Mouse (Mus musculus) G1E (cell line): ENCODE data around the gene Etl4. TPM values are rescaled to one million over a fixed set of nuclear protein-coding genes. Genes with fewer than 3 reads are reported as not detected.

Source experiments
- ATAC-seq: 2 replicates; pipeline ENCODE4 v1.8.0; 2016; ENCODE audit warnings: mild to moderate bottlenecking; ENCODE audit not compliant: insufficient number of reproducible peaks, poor library complexity, low FRiP score, severe bottlenecking; ENCODE audit errors: extremely low read depth
- DNase-seq: peaks from one replicate; pipeline ENCODE4 v3.0.0; 2012; ENCODE audit warnings: low spot score
- H3K27me3 ChIP-seq: 2 replicates; pipeline ENCODE4 v1.6.1; 2012; ENCODE audit warnings: mild to moderate bottlenecking, low read length, inconsistent platforms; ENCODE audit not compliant: insufficient read depth
- H3K36me3 ChIP-seq: replicated peaks from 2 replicates; pipeline ENCODE3; 2012; ENCODE audit warnings: mild to moderate bottlenecking, inconsistent platforms
- H3K4me1 ChIP-seq: 2 replicates; pipeline ENCODE4 v1.6.1; 2012; ENCODE audit warnings: low read depth, low read length, inconsistent platforms, mixed read lengths; ENCODE audit not compliant: insufficient read depth
- H3K4me3 ChIP-seq: 2 replicates; pipeline ENCODE4 v1.5.1; 2012; ENCODE audit warnings: low read depth, mild to moderate bottlenecking, inconsistent platforms, low read length, moderate library complexity, mixed read lengths
- H3K9me3 ChIP-seq: replicated peaks from 2 replicates; pipeline ENCODE4 v1.6.1; 2012; ENCODE audit warnings: inconsistent platforms
- CTCF ChIP-seq: IDR thresholded peaks from 2 replicates; pipeline ENCODE4 v1.5.1; 2012; ENCODE audit warnings: low read depth, low read length, inconsistent platforms, mixed read lengths
- GATA1 ChIP-seq: IDR thresholded peaks from 2 replicates; pipeline ENCODE4 v1.6.1; 2012; ENCODE audit warnings: borderline replicate concordance, low read length, inconsistent platforms, mixed read lengths
- GATA2 ChIP-seq: IDR thresholded peaks from 2 replicates; pipeline ENCODE4 v1.6.1; 2012; ENCODE audit warnings: low read depth, low read length, inconsistent platforms, borderline replicate concordance
- POLR2AphosphoS5 ChIP-seq: IDR thresholded peaks from 2 replicates; pipeline ENCODE4 v1.6.1; 2012; ENCODE audit warnings: low read depth, low read length, inconsistent platforms; ENCODE audit not compliant: insufficient replicate concordance
- TAL1 ChIP-seq: conservative IDR thresholded peaks from 2 replicates; pipeline ENCODE4 v1.6.1; 2012; ENCODE audit warnings: low read depth, low read length, inconsistent platforms, mixed read lengths
- polyA plus RNA-seq: library from polyadenylated mRNA; stranded (reverse); fragments of >175 nt; gene quantifications from 2 replicates; pipeline ENCODE4 v1.2.3, GENCODE M21; 2012
- total RNA-seq, 2 experiments: library from RNA; stranded (forward) in 1 of 2; stranded (reverse) in 1 of 2; fragments of 200-1000 nt in 1 of 2; fragments of >200 nt in 1 of 2; fragmentation: Nextera tagmentation in 1 of 2; gene quantifications; 2 replicates each; pipeline ENCODE4 v1.2.3; 2014 to 2017

Etl4 gene
- total and polyA plus RNA-seq, 3 experiments, result 0.44 TPM; not detected in 2

DNA sequence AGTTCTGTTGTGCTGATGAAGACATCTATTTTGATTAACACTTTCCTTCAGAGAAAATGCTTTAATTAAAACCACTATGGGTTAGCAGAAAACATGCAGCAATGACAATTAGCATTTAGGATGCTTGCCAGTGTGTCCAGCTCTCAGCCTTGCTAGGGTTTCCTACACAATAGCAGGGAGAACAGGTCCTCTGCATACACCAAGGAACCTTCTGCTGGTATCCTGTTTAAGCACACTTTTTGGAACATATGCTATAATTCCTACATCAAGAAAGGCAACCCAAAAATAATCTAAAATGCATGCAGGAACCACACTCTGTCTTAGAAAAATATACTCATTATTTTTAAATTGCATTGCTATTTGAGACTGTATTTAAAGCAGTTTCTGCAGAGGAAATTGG is 673.5 kb downstream of the Etl4 start:
- ATAC-seq, result no peak
- no peaks in the 10 kb centered on the region for H3K9me3 ChIP-seq
- H3K4me3 ChIP-seq, result no peak overlapping the region
- DNase-seq, result no peak
- no peak for TF ChIP-seq POLR2AphosphoS5
- TF ChIP-seq GATA1, result no peak
- TF ChIP-seq CTCF, result no peak
- no peak for TF ChIP-seq GATA2
- no peak for TF ChIP-seq TAL1
- no peaks in the 10 kb centered on the region for H3K4me1 ChIP-seq
- no peaks in the 10 kb centered on the region for H3K36me3 ChIP-seq
- no peaks in the 10 kb centered on the region for H3K27me3 ChIP-seq

DNA sequence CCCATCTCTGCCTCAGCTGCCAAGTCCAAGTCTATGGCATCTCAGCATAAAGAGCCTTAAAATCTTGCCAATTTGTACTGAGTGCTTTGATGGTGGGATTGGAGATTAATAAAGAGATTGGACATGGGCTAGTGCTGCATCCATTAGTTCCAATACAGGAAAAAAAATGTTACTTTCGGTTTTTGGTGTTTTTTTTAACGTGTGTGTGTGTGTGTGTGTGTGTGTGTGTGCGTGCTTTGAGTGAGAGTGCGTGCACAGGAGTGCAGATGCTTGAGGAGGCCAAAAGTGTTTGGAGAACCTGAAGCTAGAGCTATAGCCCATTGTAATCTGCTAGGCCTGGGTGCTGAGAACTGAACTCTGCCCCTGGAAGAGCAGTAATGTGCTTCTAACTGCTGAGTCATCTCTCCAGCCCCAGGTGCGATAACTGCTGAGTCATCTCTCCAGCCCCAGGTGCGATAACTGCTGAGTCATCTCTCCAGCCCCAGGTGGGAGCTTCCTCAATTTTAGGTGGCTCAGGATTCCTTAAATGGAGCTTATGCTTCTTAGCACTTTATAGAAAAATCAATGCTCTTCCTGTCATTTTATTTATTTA is 674.1 kb downstream of the Etl4 start:
- Histone ChIP-seq H3K36me3 (no peaks in the 10 kb centered on the region), H3K27me3 (no peaks in the 10 kb centered on the region), H3K9me3 (no peaks in the 10 kb centered on the region), H3K4me3 (no peak overlapping the region), H3K4me1 (no peaks in the 10 kb centered on the region)
- TF ChIP-seq GATA2 (no peak), POLR2AphosphoS5 (no peak), CTCF (no peak), GATA1 (no peak), TAL1 (no peak)
- DNase-seq (no peak), ATAC-seq (no peak)

DNA sequence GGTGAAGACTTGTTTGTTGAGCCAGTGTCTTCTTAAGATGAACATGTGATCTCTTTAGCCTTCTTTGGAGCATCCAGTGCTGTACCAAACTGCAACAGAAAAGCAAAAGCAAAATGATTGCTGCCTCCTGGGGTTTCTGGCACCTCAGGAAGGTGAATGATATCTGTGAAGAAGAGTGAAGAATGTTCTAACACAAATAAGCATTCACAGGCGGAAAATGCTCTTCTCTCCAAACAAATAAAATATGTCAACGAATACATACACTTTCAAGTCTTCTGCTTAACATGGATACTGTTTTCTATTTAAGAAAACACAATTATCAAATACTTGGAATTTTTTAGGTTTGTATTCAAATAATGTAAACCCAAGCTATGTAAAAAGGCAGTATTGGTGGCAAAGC is 678.3 kb downstream of the Etl4 start:
- H3K4me1 ChIP-seq, result no peaks in the 10 kb centered on the region
- DNase-seq (no peak), ATAC-seq (no peak)
- no peaks in the 10 kb centered on the region for H3K36me3 ChIP-seq
- H3K27me3 ChIP-seq, result no peaks in the 10 kb centered on the region
- TF ChIP-seq GATA1 (no peak), POLR2AphosphoS5 (no peak), GATA2 (no peak), CTCF (no peak), TAL1 (no peak)
- no peak overlapping the region for H3K4me3 ChIP-seq
- no peaks in the 10 kb centered on the region for H3K9me3 ChIP-seq

DNA sequence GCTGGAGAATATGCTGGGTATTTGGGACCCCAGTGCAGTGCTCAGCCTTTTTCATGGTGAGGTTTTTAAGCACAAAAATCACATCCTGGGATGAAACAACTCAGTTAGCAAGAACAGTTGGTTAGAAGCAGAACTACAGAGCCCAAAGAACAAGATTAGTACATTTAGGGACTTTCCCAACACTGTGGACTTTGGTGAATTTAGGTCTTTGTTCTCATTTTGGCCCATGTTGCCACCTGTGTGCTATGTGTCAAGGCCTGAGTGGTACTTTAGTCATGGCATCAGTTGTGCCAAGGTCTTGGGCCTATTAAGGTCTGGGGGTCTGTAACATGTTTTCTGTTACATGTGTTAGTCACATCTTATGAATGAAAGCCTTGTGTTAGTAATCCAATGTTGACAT is 679.1 kb downstream of the Etl4 start:
- H3K27me3 ChIP-seq, result no peaks in the 10 kb centered on the region
- ATAC-seq (no peak), DNase-seq (no peak)
- no peak for TF ChIP-seq GATA1
- no peak for TF ChIP-seq POLR2AphosphoS5
- TF ChIP-seq CTCF, result no peak
- no peak for TF ChIP-seq GATA2
- TF ChIP-seq TAL1, result no peak
- H3K4me1 ChIP-seq, result no peaks in the 10 kb centered on the region
- H3K9me3 ChIP-seq, result no peaks in the 10 kb centered on the region
- H3K36me3 ChIP-seq, result no peaks in the 10 kb centered on the region
- H3K4me3 ChIP-seq, result no peak overlapping the region

DNA sequence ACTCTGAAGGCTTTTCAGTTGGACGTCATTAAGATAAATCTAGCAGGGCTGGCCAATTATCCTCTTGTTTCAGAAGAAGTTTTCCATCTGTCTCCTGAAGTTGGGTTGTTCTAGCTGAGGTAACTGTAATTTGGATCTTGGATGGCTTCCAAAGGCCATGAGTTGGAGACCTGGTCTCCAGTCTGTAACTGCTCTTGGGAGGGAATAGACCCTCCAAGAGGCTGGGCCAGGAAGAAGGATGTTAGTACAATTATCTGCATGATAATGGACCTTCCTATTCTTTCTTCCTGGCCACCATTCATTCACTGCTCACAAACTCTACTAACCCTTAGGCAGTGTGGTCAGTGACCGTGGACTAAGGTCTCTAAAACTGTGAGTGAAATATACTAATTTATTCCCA is 684.5 kb downstream of the Etl4 start:
- TF ChIP-seq CTCF, result no peak
- TF ChIP-seq TAL1, result no peak
- TF ChIP-seq GATA1, result no peak
- TF ChIP-seq POLR2AphosphoS5, result no peak
- TF ChIP-seq GATA2, result no peak
- H3K27me3 ChIP-seq, result no peaks in the 10 kb centered on the region
- no peak for DNase-seq
- H3K36me3 ChIP-seq, result no peaks in the 10 kb centered on the region
- ATAC-seq, result no peak
- H3K9me3 ChIP-seq, result no peaks in the 10 kb centered on the region
- H3K4me3 ChIP-seq, result no peak overlapping the region
- H3K4me1 ChIP-seq, result no peaks in the 10 kb centered on the region

DNA sequence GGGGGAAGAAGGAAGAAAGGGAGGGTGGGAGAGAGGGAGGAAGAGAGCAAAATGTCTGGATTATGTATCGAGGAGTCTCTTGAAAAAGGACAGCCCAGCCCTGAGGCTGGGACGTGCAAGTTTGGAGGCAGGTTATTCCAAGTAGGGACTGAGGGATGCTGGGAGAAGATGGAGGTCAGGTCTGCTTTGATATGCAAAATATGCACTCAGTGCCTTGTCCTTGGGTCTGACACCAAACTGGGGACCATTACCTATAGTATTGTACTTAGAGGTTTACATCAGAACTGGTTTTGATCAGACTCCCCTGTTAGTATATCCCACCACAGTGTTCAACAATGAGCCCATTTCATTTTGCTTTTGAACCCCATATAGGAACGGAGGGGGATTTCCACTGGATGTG is 685.4 kb downstream of the Etl4 start:
- ATAC-seq (no peak), DNase-seq (no peak)
- H3K4me1 ChIP-seq, result no peaks in the 10 kb centered on the region
- no peak overlapping the region for H3K4me3 ChIP-seq
- H3K9me3 ChIP-seq, result no peaks in the 10 kb centered on the region
- TF ChIP-seq CTCF (no peak), GATA2 (no peak), POLR2AphosphoS5 (no peak), TAL1 (no peak), GATA1 (no peak)
- H3K27me3 ChIP-seq, result no peaks in the 10 kb centered on the region
- H3K36me3 ChIP-seq, result no peaks in the 10 kb centered on the region

DNA sequence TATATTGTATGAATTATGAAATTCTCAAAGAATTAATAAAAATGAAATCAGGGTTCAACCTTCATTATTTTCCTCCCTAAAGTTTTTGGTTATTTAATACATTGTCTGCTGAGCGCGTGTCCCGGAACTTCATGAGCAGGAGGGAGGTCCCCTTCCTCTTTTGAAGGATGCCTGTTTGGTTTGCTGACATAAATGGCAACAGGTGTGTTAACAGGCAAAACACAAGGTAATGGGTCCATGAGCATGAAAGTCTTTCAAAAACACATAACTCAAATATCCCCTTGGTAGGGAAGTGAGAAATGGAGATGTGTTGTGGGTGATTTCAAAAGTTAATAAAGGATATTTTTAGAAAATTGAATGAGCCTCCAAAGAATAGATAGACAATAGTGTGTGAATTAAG is 687.0 kb downstream of the Etl4 start:
- DNase-seq, result no peak
- Histone ChIP-seq H3K27me3 (no peaks in the 10 kb centered on the region), H3K9me3 (no peaks in the 10 kb centered on the region), H3K36me3 (no peaks in the 10 kb centered on the region), H3K4me3 (no peak overlapping the region), H3K4me1 (no peaks in the 10 kb centered on the region)
- TF ChIP-seq POLR2AphosphoS5, result no peak
- TF ChIP-seq GATA1, result no peak
- no peak for TF ChIP-seq CTCF
- no peak for ATAC-seq
